Mouse (Mus musculus): Measurements from ENCODE around the gene Hmg20a. TPM values are rescaled to one million over a fixed set of nuclear protein-coding genes. Genes with fewer than 3 reads are reported as not detected.

Gene Hmg20a
- polyA plus RNA-seq, 1 experiment from 2014 or later: 64.3 TPM

GRCm38 (mm10) chr9:56497181-56497864 is 78.9 kb downstream of the Hmg20a start:
- WGBS: 79% methylated on average over 5 of the region's 5 CpGs
- Histone ChIP-seq H3K4me1 (ENCODE audit: control insufficient read depth, insufficient read depth, low read length) (peaks cover 27% of the 10 kb centered on the region), H3K36me3 (ENCODE audit: control insufficient read depth, insufficient read depth, low read length) (peaks cover 8% of the 10 kb centered on the region; the same call in 1 of the 2 replicates), H3K4me3 (ENCODE audit: low read length) (no peak overlapping the region), H3K4me2 (replicated peaks; ENCODE audit: low read depth, low read length) (no peak overlapping the region), H3K27me3 (ENCODE audit: control insufficient read depth, insufficient read depth, low read length) (no peaks in the 10 kb centered on the region), H3K9me3 (ENCODE audit: control insufficient read depth, low read length) (no peaks in the 10 kb centered on the region), H3K27ac (ENCODE audit: low read depth, low read length) (no peak overlapping the region), H3K9ac (ENCODE audit: low read depth, low read length) (no peak overlapping the region)
- no peak for ATAC-seq (ENCODE audit: low FRiP score, low TSS enrichment)

- Histone ChIP-seq H3K36me3 (ENCODE audit: control insufficient read depth, insufficient read depth, low read length) (peaks cover 8% of the 10 kb centered on the region; the same call in 1 of the 2 replicates), H3K4me1 (ENCODE audit: control insufficient read depth, insufficient read depth, low read length) (peaks cover 47% of the 10 kb centered on the region), H3K4me2 (replicated peaks; ENCODE audit: low read depth, low read length) (no peak overlapping the region), H3K9me3 (ENCODE audit: control insufficient read depth, low read length) (no peaks in the 10 kb centered on the region), H3K27ac (ENCODE audit: low read depth, low read length) (no peak overlapping the region), H3K4me3 (ENCODE audit: low read length) (no peak overlapping the region), H3K9ac (ENCODE audit: low read depth, low read length) (no peak overlapping the region), H3K27me3 (ENCODE audit: control insufficient read depth, insufficient read depth, low read length) (no peaks in the 10 kb centered on the region)
- 0 out of 2 replicates have a peak, but pooled peaks have one; percentile 35 for ATAC-seq (ENCODE audit: low FRiP score, low TSS enrichment)
- WGBS: 62% methylated on average over 8 of the region's 8 CpGs
These were observed 81.1 kb downstream of the Hmg20a start for GRCm38 (mm10) chr9:56499324-56500067.

GRCm38 (mm10) chr9:56500893-56501590 is 82.6 kb downstream of the Hmg20a start:
- H3K4me1 ChIP-seq (ENCODE audit: control insufficient read depth, insufficient read depth, low read length): peaks cover 59% of the 10 kb centered on the region

GRCm38 (mm10) chr9:56501721-56502542 is 83.5 kb downstream of the Hmg20a start:
- no peaks in the 10 kb centered on the region for H3K27me3 ChIP-seq (ENCODE audit: control insufficient read depth, insufficient read depth, low read length)
- no peak overlapping the region; the same call in 1 of the 2 replicates for H3K4me3 ChIP-seq (ENCODE audit: low read length)
- no peaks in the 10 kb centered on the region for H3K36me3 ChIP-seq (ENCODE audit: control insufficient read depth, insufficient read depth, low read length)
- H3K4me1 ChIP-seq (ENCODE audit: control insufficient read depth, insufficient read depth, low read length): peaks cover 62% of the 10 kb centered on the region
- no peak for ATAC-seq (ENCODE audit: low FRiP score, low TSS enrichment)
- H3K4me2 ChIP-seq (replicated peaks; ENCODE audit: low read depth, low read length): peak overlapping the region; percentile 25
- H3K9ac ChIP-seq (ENCODE audit: low read depth, low read length): no peak overlapping the region
- H3K9me3 ChIP-seq (ENCODE audit: control insufficient read depth, low read length): no peaks in the 10 kb centered on the region
- WGBS: 22% methylated on average over 10 of the region's 10 CpGs
- H3K27ac ChIP-seq (ENCODE audit: low read depth, low read length): peak overlapping the region; percentile 53

More at GRCm38 (mm10) chr9:56500893-56501590, 82.6 kb downstream of the Hmg20a start:
- 51% methylated on average over 8 of the region's 8 CpGs for WGBS
- H3K4me2 ChIP-seq (replicated peaks; ENCODE audit: low read depth, low read length): no peak overlapping the region
- H3K27me3 ChIP-seq (ENCODE audit: control insufficient read depth, insufficient read depth, low read length): no peaks in the 10 kb centered on the region
- H3K9me3 ChIP-seq (ENCODE audit: control insufficient read depth, low read length): no peaks in the 10 kb centered on the region
- H3K4me3 ChIP-seq (ENCODE audit: low read length): no peak overlapping the region
- no peaks in the 10 kb centered on the region for H3K36me3 ChIP-seq (ENCODE audit: control insufficient read depth, insufficient read depth, low read length)
- H3K9ac ChIP-seq (ENCODE audit: low read depth, low read length): no peak overlapping the region
- H3K27ac ChIP-seq (ENCODE audit: low read depth, low read length): peak overlapping the region; percentile 53; the same call in 1 of the 2 replicates
- no peak for ATAC-seq (ENCODE audit: low FRiP score, low TSS enrichment)

GRCm38 (mm10) chr9:56502543-56502971 is 84.1 kb downstream of the Hmg20a start:
- H3K4me2 ChIP-seq (replicated peaks; ENCODE audit: low read depth, low read length): peak overlapping the region; percentile 25
- H3K9me3 ChIP-seq (ENCODE audit: control insufficient read depth, low read length): no peaks in the 10 kb centered on the region
- WGBS: 13% methylated on average over 8 of the region's 8 CpGs
- ATAC-seq (ENCODE audit: low FRiP score, low TSS enrichment): no peak
- H3K36me3 ChIP-seq (ENCODE audit: control insufficient read depth, insufficient read depth, low read length): no peaks in the 10 kb centered on the region
- H3K9ac ChIP-seq (ENCODE audit: low read depth, low read length): no peak overlapping the region
- no peak overlapping the region for H3K4me3 ChIP-seq (ENCODE audit: low read length)
- H3K27me3 ChIP-seq (ENCODE audit: control insufficient read depth, insufficient read depth, low read length): no peaks in the 10 kb centered on the region
- H3K4me1 ChIP-seq (ENCODE audit: control insufficient read depth, insufficient read depth, low read length): peaks cover 68% of the 10 kb centered on the region
- H3K27ac ChIP-seq (ENCODE audit: low read depth, low read length): peak overlapping the region; percentile 53

- peaks cover 71% of the 10 kb centered on the region for H3K4me1 ChIP-seq (ENCODE audit: control insufficient read depth, insufficient read depth, low read length)
- H3K36me3 ChIP-seq (ENCODE audit: control insufficient read depth, insufficient read depth, low read length): no peaks in the 10 kb centered on the region
- H3K4me2 ChIP-seq (replicated peaks; ENCODE audit: low read depth, low read length): no peak overlapping the region
- no peaks in the 10 kb centered on the region for H3K9me3 ChIP-seq (ENCODE audit: control insufficient read depth, low read length)
- H3K4me3 ChIP-seq (ENCODE audit: low read length): no peak overlapping the region
- no peak overlapping the region for H3K9ac ChIP-seq (ENCODE audit: low read depth, low read length)
- no peaks in the 10 kb centered on the region for H3K27me3 ChIP-seq (ENCODE audit: control insufficient read depth, insufficient read depth, low read length)
- ATAC-seq (ENCODE audit: low FRiP score, low TSS enrichment): no peak
- H3K27ac ChIP-seq (ENCODE audit: low read depth, low read length): peak overlapping the region; percentile 96; the same call in 1 of the 2 replicates
- 65% methylated on average over 7 of the region's 7 CpGs for WGBS
These were observed 85.5 kb downstream of the Hmg20a start for GRCm38 (mm10) chr9:56503621-56504500.

- Histone ChIP-seq H3K4me3 (ENCODE audit: low read length) (no peak overlapping the region), H3K4me2 (replicated peaks; ENCODE audit: low read depth, low read length) (no peak overlapping the region), H3K9me3 (ENCODE audit: control insufficient read depth, low read length) (no peaks in the 10 kb centered on the region), H3K9ac (ENCODE audit: low read depth, low read length) (no peak overlapping the region), H3K36me3 (ENCODE audit: control insufficient read depth, insufficient read depth, low read length) (no peaks in the 10 kb centered on the region), H3K4me1 (ENCODE audit: control insufficient read depth, insufficient read depth, low read length) (peaks cover 69% of the 10 kb centered on the region), H3K27me3 (ENCODE audit: control insufficient read depth, insufficient read depth, low read length) (no peaks in the 10 kb centered on the region), H3K27ac (ENCODE audit: low read depth, low read length) (peak overlapping the region; percentile 96)
- no peak for ATAC-seq (ENCODE audit: low FRiP score, low TSS enrichment)
- 53% methylated on average over 5 of the region's 5 CpGs for WGBS
These were observed 86.1 kb downstream of the Hmg20a start for GRCm38 (mm10) chr9:56504511-56504910.

Measured in kidney, embryonic 14.5 days (tissue).